Comparison of ENCODE assay signal across 16 mouse cellular contexts in genomic region chr9:91503657-91504329, GRCm38 (mm10).
DNase-seq lines count a peak whose midpoint lies in the region; ATAC-seq lines count a peak whose summit lies in the region.
"Had no signal": no experiment of that assay in that cellular context is flagged by ENCODE, and none has a peak within 500 bp of the region (broad histone marks: within the 10 kb centered on the region; RNA-seq: fewer than 3 reads in every experiment).

No protein-coding gene starts in this region.

- no peaks in the 10 kb centered on the region for H3K4me1 ChIP-seq in hindbrain, embryonic 13.5 days (replicated peaks)
- H3K4me1 ChIP-seq in hindbrain, embryonic 16.5 days (ENCODE audit: control insufficient read depth, insufficient read depth, low read depth, low read length), result no peaks in the 10 kb centered on the region
- H3K4me1 ChIP-seq in midbrain, embryonic 11.5 days (ENCODE audit: control insufficient read depth, insufficient read depth, low read length), result no peaks in the 10 kb centered on the region
- no peaks in the 10 kb centered on the region for H3K4me1 ChIP-seq in midbrain, embryonic 10.5 days
- no peaks in the 10 kb centered on the region for H3K4me1 ChIP-seq in hindbrain, embryonic 15.5 days (replicated peaks)
- no peaks in the 10 kb centered on the region for H3K4me1 ChIP-seq in limb, embryonic 15.5 days
- H3K4me1 ChIP-seq: heart, embryonic 13.5 days; intestine, embryonic 15.5 days; megakaryocyte, embryonic 14.5 days had no signal

- no peaks in the 10 kb centered on the region for H3K27me3 ChIP-seq in hindbrain, embryonic 13.5 days
- no peaks in the 10 kb centered on the region for H3K27me3 ChIP-seq in hindbrain, embryonic 16.5 days (replicated peaks; ENCODE audit: control insufficient read depth, insufficient read depth, low read length)
- no peaks in the 10 kb centered on the region for H3K27me3 ChIP-seq in midbrain, embryonic 11.5 days (ENCODE audit: control insufficient read depth, insufficient read depth, low read length)
- no peaks in the 10 kb centered on the region for H3K27me3 ChIP-seq in midbrain, embryonic 10.5 days (ENCODE audit: low read depth, poor library complexity, severe bottlenecking)
- no peaks in the 10 kb centered on the region for H3K27me3 ChIP-seq in hindbrain, embryonic 15.5 days
- H3K27me3 ChIP-seq in limb, embryonic 15.5 days, result no peaks in the 10 kb centered on the region
- H3K27me3 ChIP-seq: heart, embryonic 13.5 days; intestine, embryonic 15.5 days; megakaryocyte, embryonic 14.5 days had no signal

- no peak overlapping the region for H3K27ac ChIP-seq in hindbrain, embryonic 13.5 days
- no peak overlapping the region for H3K27ac ChIP-seq in hindbrain, embryonic 16.5 days (ENCODE audit: low read depth, low read length)
- H3K27ac ChIP-seq in midbrain, embryonic 11.5 days (ENCODE audit: low read depth, low read length), result no peak overlapping the region
- H3K27ac ChIP-seq in midbrain, embryonic 10.5 days (replicated peaks), result no peak overlapping the region
- no peak overlapping the region for H3K27ac ChIP-seq in hindbrain, embryonic 15.5 days (replicated peaks)
- H3K27ac ChIP-seq in limb, embryonic 15.5 days, result no peak overlapping the region
- H3K27ac ChIP-seq: gastrocnemius, adult 2 months; heart, embryonic 13.5 days; intestine, embryonic 15.5 days; kidney, postnatal 0 days had no signal

- WGBS in hindbrain, embryonic 13.5 days, result 72% methylated on average over 5 of the region's 5 CpGs
- WGBS in hindbrain, embryonic 16.5 days, result 70% methylated on average over 5 of the region's 5 CpGs
- WGBS in midbrain, embryonic 11.5 days, result 72% methylated on average over 5 of the region's 5 CpGs
- 69% methylated on average over 5 of the region's 5 CpGs for WGBS in midbrain, embryonic 10.5 days
- WGBS in hindbrain, embryonic 15.5 days, result 72% methylated on average over 5 of the region's 5 CpGs
- 63% methylated on average over 5 of the region's 5 CpGs for WGBS in limb, embryonic 15.5 days

- no peaks in the 10 kb centered on the region for H3K9me3 ChIP-seq in hindbrain, embryonic 13.5 days
- no peaks in the 10 kb centered on the region for H3K9me3 ChIP-seq in hindbrain, embryonic 16.5 days (ENCODE audit: control insufficient read depth, low read length)
- no peaks in the 10 kb centered on the region for H3K9me3 ChIP-seq in midbrain, embryonic 11.5 days (ENCODE audit: control insufficient read depth, low read length)
- H3K9me3 ChIP-seq in midbrain, embryonic 10.5 days (replicated peaks), result peaks cover 4% of the 10 kb centered on the region
- no peaks in the 10 kb centered on the region for H3K9me3 ChIP-seq in hindbrain, embryonic 15.5 days
- H3K9me3 ChIP-seq in limb, embryonic 15.5 days, result no peaks in the 10 kb centered on the region
- H3K9me3 ChIP-seq: heart, embryonic 13.5 days; intestine, embryonic 15.5 days; megakaryocyte, embryonic 14.5 days had no signal

- no peaks in the 10 kb centered on the region for H3K36me3 ChIP-seq in hindbrain, embryonic 13.5 days
- no peaks in the 10 kb centered on the region for H3K36me3 ChIP-seq in hindbrain, embryonic 16.5 days (ENCODE audit: control insufficient read depth, insufficient read depth, low read length)
- no peaks in the 10 kb centered on the region for H3K36me3 ChIP-seq in midbrain, embryonic 11.5 days (ENCODE audit: control insufficient read depth, insufficient read depth, low read length)
- H3K36me3 ChIP-seq in midbrain, embryonic 10.5 days, result no peaks in the 10 kb centered on the region
- H3K36me3 ChIP-seq in hindbrain, embryonic 15.5 days, result no peaks in the 10 kb centered on the region
- H3K36me3 ChIP-seq in limb, embryonic 15.5 days, result no peaks in the 10 kb centered on the region
- H3K36me3 ChIP-seq: heart, embryonic 13.5 days; intestine, embryonic 15.5 days had no signal

- H3K9ac ChIP-seq in hindbrain, embryonic 13.5 days, result no peak overlapping the region
- H3K9ac ChIP-seq in hindbrain, embryonic 16.5 days (ENCODE audit: low read depth, low read length), result no peak overlapping the region
- H3K9ac ChIP-seq in midbrain, embryonic 11.5 days (ENCODE audit: low read length), result no peak overlapping the region
- H3K9ac ChIP-seq in hindbrain, embryonic 15.5 days, result no peak overlapping the region
- no peak overlapping the region for H3K9ac ChIP-seq in limb, embryonic 15.5 days
- H3K9ac ChIP-seq: heart, embryonic 13.5 days; intestine, embryonic 15.5 days had no signal

- no peak overlapping the region for H3K4me3 ChIP-seq in hindbrain, embryonic 13.5 days
- no peak overlapping the region for H3K4me3 ChIP-seq in hindbrain, embryonic 16.5 days (ENCODE audit: low read length)
- H3K4me3 ChIP-seq in midbrain, embryonic 11.5 days (ENCODE audit: low read depth, low read length), result no peak overlapping the region
- no peak overlapping the region for H3K4me3 ChIP-seq in midbrain, embryonic 10.5 days
- H3K4me3 ChIP-seq in hindbrain, embryonic 15.5 days, result no peak overlapping the region
- no peak overlapping the region for H3K4me3 ChIP-seq in limb, embryonic 15.5 days
- H3K4me3 ChIP-seq: gastrocnemius, adult 2 months; heart, embryonic 13.5 days; intestine, embryonic 15.5 days; megakaryocyte, embryonic 14.5 days had no signal

- H3K4me2 ChIP-seq in hindbrain, embryonic 13.5 days, result no peak overlapping the region
- no peak overlapping the region for H3K4me2 ChIP-seq in hindbrain, embryonic 16.5 days (ENCODE audit: low read length)
- no peak overlapping the region for H3K4me2 ChIP-seq in midbrain, embryonic 11.5 days
- H3K4me2 ChIP-seq in hindbrain, embryonic 15.5 days, result no peak overlapping the region
- H3K4me2 ChIP-seq in limb, embryonic 15.5 days, result no peak overlapping the region
- H3K4me2 ChIP-seq: heart, embryonic 13.5 days; intestine, embryonic 15.5 days had no signal

- ATAC-seq in hindbrain, embryonic 13.5 days (ENCODE audit: low FRiP score), result peak; percentile 52
- ATAC-seq in hindbrain, embryonic 16.5 days, result no peak
- ATAC-seq in midbrain, embryonic 11.5 days (ENCODE audit: low FRiP score), result 0 out of 2 replicates have a peak, but pooled peaks have one; percentile 57
- ATAC-seq in hindbrain, embryonic 15.5 days (ENCODE audit: low FRiP score, low read depth), result 0 out of 2 replicates have a peak, but pooled peaks have one; percentile 27
- 0 out of 2 replicates have a peak, but pooled peaks have one; percentile 30 for ATAC-seq in limb, embryonic 15.5 days (ENCODE audit: insufficient number of reproducible peaks, low FRiP score, low TSS enrichment, low read depth)
- ATAC-seq: intestine, embryonic 15.5 days had no signal

- DNase-seq in midbrain, embryonic 11.5 days (ENCODE audit: low spot score, missing footprints), result no peak
- DNase-seq in midbrain, embryonic 10.5 days (ENCODE audit: low spot score), result no peak
- DNase-seq in frontal cortex, adult 2 months (ENCODE audit: extremely low spot score in 1 of 2, low spot score in 1 of 2), result no peak
- DNase-seq: cerebellum, adult 2 months; gastrocnemius, adult 2 months; heart, postnatal 36 days; lung, adult 2 months; right cerebral cortex, postnatal 25 days had no signal
